Comparison of ENCODE assay signal across 15 mouse cellular contexts in the genomic region with DNA sequence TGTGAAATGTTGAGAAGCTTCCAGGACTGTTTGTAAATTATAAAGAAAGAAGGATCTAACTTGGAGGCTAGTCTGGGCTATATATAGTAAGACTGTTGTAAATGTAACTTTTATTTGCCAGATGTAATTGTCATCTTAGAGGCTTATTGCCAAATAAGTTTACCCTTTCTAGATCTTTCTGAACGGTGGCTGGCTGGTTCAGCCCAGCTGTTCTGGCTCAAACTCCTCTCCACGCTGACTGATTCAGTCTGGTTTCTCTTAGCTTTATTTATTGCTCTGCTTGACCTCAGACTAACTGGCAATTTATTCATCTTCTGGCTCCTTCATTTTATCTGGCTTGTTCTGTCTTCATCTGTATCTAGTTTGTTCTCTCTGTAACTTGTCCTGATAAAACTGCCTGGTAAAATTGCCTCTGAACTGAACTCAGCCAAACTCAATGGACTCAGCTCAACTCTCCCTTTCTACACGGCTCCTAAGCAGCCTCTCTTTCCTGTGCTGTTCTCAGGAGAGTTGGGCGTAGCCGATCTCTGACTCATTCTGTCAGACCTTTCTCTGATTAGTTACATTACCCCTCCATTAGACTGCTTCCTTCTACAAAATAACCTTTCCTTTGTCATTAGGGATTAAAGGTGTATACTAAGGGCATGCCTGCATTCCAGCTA. TPM values are rescaled to one million over a fixed set of nuclear protein-coding genes. Genes with fewer than 3 reads are reported as not detected.
A peak's percentile ranks its signal among the peaks of the same experiment; 100 is the strongest.
DNase-seq lines count a peak whose midpoint lies in the region; ATAC-seq lines count a peak whose summit lies in the region.
"Had no signal": no experiment of that assay in that cellular context is flagged by ENCODE, and none has a peak within 500 bp of the region (broad histone marks: within the 10 kb centered on the region; RNA-seq: fewer than 3 reads in every experiment).

No protein-coding gene starts in this region.

- H3K4me2 ChIP-seq in limb, embryonic 15.5 days: no peak overlapping the region
- H3K4me2 ChIP-seq: embryonic facial prominence, embryonic 13.5 days had no signal

- peak; percentile 75 for DNase-seq in heart, adult 11 months
- DNase-seq in heart, adult 9 months (ENCODE audit: low spot score in 2 of 2): no peak
- peak; percentile 52 to 62 for DNase-seq in kidney, postnatal 4 days
- DNase-seq in kidney, adult 18-20 months: no peak
- peak; percentile 50 for DNase-seq in NIH3T3 (ENCODE audit: low read depth)
- DNase-seq: cerebellum, adult 11-12 months; left cerebral cortex, postnatal 4 days; right cerebral cortex, postnatal 14 days had no signal

- WGBS in limb, embryonic 15.5 days: 53% methylated on average over 5 of the region's 5 CpGs

- H3K9me3 ChIP-seq in limb, embryonic 15.5 days: no peaks in the 10 kb centered on the region
- H3K9me3 ChIP-seq: embryonic facial prominence, embryonic 13.5 days had no signal

- no peaks in the 10 kb centered on the region for H3K4me1 ChIP-seq in limb, embryonic 15.5 days
- H3K4me1 ChIP-seq: embryonic facial prominence, embryonic 13.5 days had no signal

- H3K9ac ChIP-seq in limb, embryonic 15.5 days: no peak overlapping the region
- H3K9ac ChIP-seq: embryonic facial prominence, embryonic 13.5 days; liver, embryonic 14.5 days had no signal

- no peak overlapping the region for H3K4me3 ChIP-seq in limb, embryonic 15.5 days
- H3K4me3 ChIP-seq: embryonic facial prominence, embryonic 13.5 days had no signal

- no peak overlapping the region for H3K27ac ChIP-seq in limb, embryonic 15.5 days
- H3K27ac ChIP-seq: embryonic facial prominence, embryonic 13.5 days; liver, embryonic 14.5 days had no signal

- peaks cover 22% of the 10 kb centered on the region for H3K36me3 ChIP-seq in limb, embryonic 15.5 days

- no peaks in the 10 kb centered on the region for H3K27me3 ChIP-seq in limb, embryonic 15.5 days
- H3K27me3 ChIP-seq: embryonic facial prominence, embryonic 13.5 days; Patski had no signal

- ATAC-seq in limb, embryonic 15.5 days (ENCODE audit: insufficient number of reproducible peaks, low FRiP score, low TSS enrichment, low read depth): 0 out of 2 replicates have a peak, but pooled peaks have one; percentile 48
- no peak for ATAC-seq in erythroid progenitor cell, adult 5-6 weeks (replicated peaks; ENCODE audit: low FRiP score, poor library complexity, severe bottlenecking)
- ATAC-seq in megakaryocyte progenitor cell, adult 5-6 weeks (replicated peaks; ENCODE audit: poor library complexity): no peak
- ATAC-seq: forebrain, embryonic 14.5 days; Patski had no signal

RNA-seq across cellular contexts. Expression of gene Abcc1, which starts 55.7 kb away (rescaled TPM):
- 14.8 and 15.6 TPM in 2 replicates for polyA plus RNA-seq in limb, embryonic 15.5 days (2015; fragmentation: Nextera tagmentation; extraction: Ambion mirVana)
- 2.5 and 4.3 TPM in 2 replicates for total RNA-seq in erythroid progenitor cell, adult 5-6 weeks (2015; ENCODE audit: low replicate concordance)
- total RNA-seq in erythroid progenitor cell, adult 5-6 weeks (2017; ENCODE audit: low replicate concordance): 2.8 and 3.0 TPM in 2 replicates
- total RNA-seq in megakaryocyte progenitor cell, adult 5-6 weeks (2015): 25.9 and 30.6 TPM in 2 replicates
- total RNA-seq in megakaryocyte progenitor cell, adult 5-6 weeks (2017): 28.8 and 35.6 TPM in 2 replicates

Comparison
In these comparisons a context has a peak if more than half of its experiments do, and no peak if none do; other contexts are left out.
1. DNase-seq: peak in heart, adult 11 months (single experiment), kidney, postnatal 4 days (2 of 2) and NIH3T3 (single experiment); none in heart, adult 9 months (0 of 2) and kidney, adult 18-20 months (single experiment).
2. RNA of gene Abcc1, which starts 55.7 kb away (total RNA-seq): 25.9 to 35.6 TPM in megakaryocyte progenitor cell, adult 5-6 weeks; 2.5 to 4.3 TPM in erythroid progenitor cell, adult 5-6 weeks; every median in the first group is over 4 times any median in the second.